Mouse (Mus musculus): ENCODE data around the gene Klhdc3.

DNA sequence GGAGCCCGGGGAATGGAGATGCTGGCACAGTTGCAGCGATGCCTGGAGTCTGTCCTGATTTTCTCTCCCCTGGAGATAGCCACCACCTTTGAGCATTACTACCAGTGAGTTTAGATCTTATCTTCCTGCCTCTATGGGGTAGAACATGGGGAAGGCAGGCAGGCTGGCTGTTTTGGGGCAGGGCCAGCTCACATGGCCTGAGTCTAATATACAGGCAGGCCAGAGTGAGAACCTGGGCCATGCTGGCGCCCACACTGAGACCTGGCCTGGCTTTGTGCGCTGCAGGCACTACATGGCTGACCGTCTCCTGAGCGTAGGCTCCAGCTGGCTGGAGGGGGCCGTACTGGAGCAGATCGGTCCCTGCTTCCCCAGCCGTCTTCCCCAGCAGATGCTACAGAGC is 19.4 kb downstream of the Klhdc3 start:
- no peak for TF ChIP-seq CTCF (IDR thresholded peaks at IDR 0.05; ENCODE audit: low read depth)
- TF ChIP-seq EP300 (IDR thresholded peaks at IDR 0.05; ENCODE audit: low read depth) = no peak

All from heart, postnatal 0 days (tissue).